Mouse (Mus musculus): ENCODE measurements at regions not wholly inside any gene's neighbourhood (a gene's known extent, or its start where the extent isn't known, plus 50 kb on each side); places are given as distances from the start of the nearest gene placed in this dataset.
"Not testable (repeated sequence)": the region's sequence is repeated elsewhere in the genome, so short reads cannot be mapped to it uniquely, and the experiment has no call there.

DNA sequence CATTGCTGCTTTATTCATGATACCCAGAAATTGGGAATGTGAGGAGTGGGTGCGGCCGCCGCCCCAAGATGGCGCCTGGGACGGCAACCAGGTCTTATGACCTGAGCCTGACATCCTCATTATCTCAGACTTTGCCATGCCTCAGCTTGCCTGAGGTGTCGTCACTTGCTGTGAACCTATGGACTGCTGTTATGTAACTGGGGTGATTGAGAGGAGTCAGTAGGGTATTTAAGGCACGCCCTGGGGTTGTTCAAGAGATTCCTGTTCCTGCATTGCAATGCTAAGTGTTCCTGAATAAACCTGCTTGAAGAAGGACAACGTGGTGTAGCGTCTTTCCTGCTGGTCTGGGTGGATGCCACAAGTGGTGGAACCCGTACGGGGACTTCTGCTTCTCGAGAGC lies 211.4 kb upstream of the Pou3f2 start:
- intact Hi-C loops (cut with DNase I), result no loop called here

DNA sequence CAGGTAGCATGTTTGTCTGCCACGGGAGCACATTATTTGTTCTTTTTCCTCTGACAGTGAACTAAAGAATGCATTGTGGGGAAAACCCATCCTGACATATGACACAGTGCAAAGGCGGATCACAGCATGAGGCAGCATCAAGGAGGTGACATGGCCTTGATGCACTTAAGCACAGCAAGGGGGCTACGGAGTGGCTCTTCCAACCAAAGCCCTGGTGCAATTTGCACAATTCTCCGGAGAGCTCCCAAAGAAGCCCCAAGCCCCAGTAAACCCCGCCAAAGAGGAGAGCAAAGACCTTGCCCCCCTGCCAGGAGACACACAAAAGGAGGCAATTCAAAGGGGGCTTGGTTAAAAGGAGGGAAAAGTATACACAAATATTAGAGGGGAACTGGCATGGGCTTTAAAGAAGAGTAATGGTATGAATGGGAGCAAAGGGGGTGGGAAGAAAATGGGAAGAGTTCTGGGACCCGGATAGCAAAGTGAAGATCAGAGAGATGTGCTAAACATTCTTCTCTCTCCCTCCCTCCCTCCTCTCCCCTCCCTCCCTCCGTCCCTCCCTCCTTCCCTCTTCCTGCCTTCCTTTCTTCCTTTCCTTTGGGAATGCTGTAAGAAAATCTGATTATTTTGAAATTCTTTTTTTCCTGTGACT lies 179.7 kb upstream of the Pou3f2 start:
- intact Hi-C loops (cut with DNase I), result no loop called here
- DNase-seq (ENCODE audit: low spot score in 2 of 2), result no peak

More for the DNA sequence above, 211.4 kb upstream of the Pou3f2 start:
- no peak for DNase-seq (ENCODE audit: low spot score in 2 of 2)

DNA sequence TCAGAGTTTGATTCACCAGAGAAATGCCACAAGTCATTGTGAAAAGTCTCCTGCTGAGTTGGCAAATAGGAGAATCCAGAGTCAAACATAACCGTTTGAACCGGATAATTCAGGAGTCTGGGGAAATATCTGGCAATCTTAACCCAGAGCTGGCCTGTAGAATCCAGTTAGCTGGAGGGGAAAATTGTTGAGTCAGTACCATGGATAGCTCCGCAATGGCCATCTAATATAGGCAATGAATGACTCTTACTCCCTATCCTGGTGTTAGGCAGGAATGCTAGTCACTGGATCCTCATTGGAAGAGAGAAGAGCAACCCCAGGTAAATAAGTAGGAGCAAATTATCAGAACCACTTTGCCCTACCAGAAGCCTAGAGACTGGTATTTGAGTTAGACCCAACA lies 157.4 kb upstream of the Pou3f2 start:
- intact Hi-C loops (cut with DNase I), result no loop called here
- DNase-seq (ENCODE audit: low spot score in 2 of 2), result no peak

- peak in 1 of 2 experiments; percentile 3 for DNase-seq (ENCODE audit: low spot score in 2 of 2)
- intact Hi-C loops (cut with DNase I), result no loop called here
These were observed 120.8 kb upstream of the Pou3f2 start for GRCm38 (mm10) chr4:22608922-22609321.

DNA sequence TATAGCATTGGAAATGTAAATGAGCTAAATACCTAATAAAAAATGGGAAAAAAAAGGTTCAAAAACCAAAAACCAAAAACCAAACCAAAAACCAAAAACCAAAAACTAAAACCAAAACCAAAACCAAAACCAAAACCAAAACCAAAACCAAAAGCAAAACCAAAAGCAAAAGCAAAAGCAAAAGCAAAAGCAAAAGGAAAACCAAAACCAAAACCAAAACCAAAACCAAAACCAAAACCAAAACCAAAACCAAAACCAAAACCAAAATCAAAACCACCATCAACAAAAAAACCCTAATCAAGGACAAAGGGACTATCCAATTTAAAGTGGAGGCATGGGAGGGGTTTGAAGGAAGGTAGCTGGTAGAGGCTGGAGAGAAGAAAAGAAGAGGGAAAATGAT lies 114.0 kb upstream of the Pou3f2 start:
- intact Hi-C loops (cut with DNase I); DNase-seq (ENCODE audit: low spot score in 2 of 2): not testable (repeated sequence)

DNA sequence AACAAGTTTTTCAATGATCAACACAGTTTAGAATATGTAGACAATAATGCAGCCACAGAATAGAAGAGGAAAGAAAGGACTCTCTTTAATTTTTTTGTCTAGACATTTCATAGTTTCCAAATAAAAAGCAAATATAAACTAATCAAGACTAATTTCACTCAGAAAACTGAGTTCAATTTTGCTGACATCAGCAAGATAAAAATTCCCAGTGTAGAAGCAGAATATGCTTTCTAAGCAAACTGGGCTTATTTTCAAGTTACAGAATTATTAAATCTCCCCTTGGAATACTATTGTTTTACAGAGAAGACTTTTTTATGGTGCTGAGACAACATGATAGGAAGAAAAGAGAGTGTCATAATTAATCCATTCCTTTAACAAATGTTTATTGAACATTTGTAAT lies 99.0 kb upstream of the Pou3f2 start:
- intact Hi-C loops (cut with DNase I), result no loop called here
- no peak for DNase-seq (ENCODE audit: low spot score in 2 of 2)

GRCm38 (mm10) chr4:22565959-22566358 lies 77.8 kb upstream of the Pou3f2 start:
- no peak for DNase-seq (ENCODE audit: low spot score in 2 of 2)
- intact Hi-C loops (cut with DNase I), result no loop called here

DNA sequence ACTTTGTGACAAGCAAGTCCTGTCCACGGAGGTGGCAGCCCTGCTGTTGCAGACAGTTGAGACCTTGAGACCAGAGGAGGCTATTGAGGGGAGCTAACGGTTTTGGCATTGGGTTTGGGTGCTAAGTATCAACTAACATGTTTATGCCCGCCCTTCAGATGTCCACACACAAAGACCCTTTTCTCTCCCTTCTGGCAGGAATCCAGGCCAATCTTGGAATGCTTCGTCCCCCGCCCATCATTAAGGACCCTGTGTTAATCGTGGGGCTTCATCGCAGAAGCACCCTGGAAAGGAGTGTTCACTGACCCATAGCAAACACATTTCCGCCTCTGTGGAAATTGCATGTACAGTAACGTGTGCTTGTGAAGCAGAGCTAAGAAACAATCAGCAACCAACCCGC lies 76.4 kb upstream of the Pou3f2 start:
- intact Hi-C loops (cut with DNase I), result no loop called here
- DNase-seq (ENCODE audit: low spot score in 2 of 2), result no peak
